Mouse (Mus musculus): ENCODE results near the gene Wdr74.

Gene Wdr74

GRCm38 (mm10) chr19:8741243-8741869 lies 5.7 kb downstream of the Wdr74 start, which contains the start of gene Stx5a:
Gene Stx5a (plus strand): TSS chr19:8741413.
- DNase-seq (ENCODE audit: extremely low read depth, low read depth), result peak; percentile 99

GRCm38 (mm10) chr19:8742176-8742575 lies 6.5 kb downstream of the Wdr74 start:
- no peak for DNase-seq (ENCODE audit: extremely low read depth, low read depth)

GRCm38 (mm10) chr19:8745382-8745781 lies 9.8 kb downstream of the Wdr74 start:
- DNase-seq (ENCODE audit: extremely low read depth, low read depth), result no peak

- DNase-seq (ENCODE audit: extremely low read depth, low read depth), result no peak
These were observed 11.7 kb downstream of the Wdr74 start for GRCm38 (mm10) chr19:8747368-8747767.

- DNase-seq (ENCODE audit: extremely low read depth, low read depth), result no peak
These were observed 20.0 kb downstream of the Wdr74 start for GRCm38 (mm10) chr19:8755652-8756051.

- peak; percentile 70 for DNase-seq (ENCODE audit: extremely low read depth, low read depth)
These were observed 21.2 kb downstream of the Wdr74 start, which contains the start of gene Nxf1 for GRCm38 (mm10) chr19:8756635-8757387. Gene Nxf1 (plus strand): TSS chr19:8757073.

GRCm38 (mm10) chr19:8757471-8757998 lies 21.9 kb downstream of the Wdr74 start:
- DNase-seq (ENCODE audit: extremely low read depth, low read depth), result no peak

GRCm38 (mm10) chr19:8758899-8759298 lies 23.3 kb downstream of the Wdr74 start:
- DNase-seq (ENCODE audit: extremely low read depth, low read depth), result peak; percentile 87

GRCm38 (mm10) chr19:8760757-8761156 lies 25.1 kb downstream of the Wdr74 start:
- no peak for DNase-seq (ENCODE audit: extremely low read depth, low read depth)

- DNase-seq (ENCODE audit: extremely low read depth, low read depth), result no peak
These were observed 27.6 kb downstream of the Wdr74 start for GRCm38 (mm10) chr19:8763276-8763675.

- DNase-seq (ENCODE audit: extremely low read depth, low read depth), result no peak
These were observed 29.9 kb downstream of the Wdr74 start for GRCm38 (mm10) chr19:8765562-8765961.

- DNase-seq (ENCODE audit: extremely low read depth, low read depth), result no peak
These were observed 35.1 kb downstream of the Wdr74 start, which contains the start of gene Tmem223 for GRCm38 (mm10) chr19:8770567-8771270. Gene Tmem223 (plus strand): TSS chr19:8770996.

- peak; percentile 84 for DNase-seq (ENCODE audit: extremely low read depth, low read depth)
These were observed 37.4 kb downstream of the Wdr74 start for GRCm38 (mm10) chr19:8772996-8773395.

- DNase-seq (ENCODE audit: extremely low read depth, low read depth), result no peak
These were observed 37.8 kb downstream of the Wdr74 start for GRCm38 (mm10) chr19:8773409-8773808.

- peak; percentile 81 for DNase-seq (ENCODE audit: extremely low read depth, low read depth)
These were observed 38.6 kb downstream of the Wdr74 start, which contains the start of gene Tmem179b for GRCm38 (mm10) chr19:8774086-8774835. Gene Tmem179b (minus strand): TSS chr19:8774467.

GRCm38 (mm10) chr19:8774951-8775421 lies 39.4 kb downstream of the Wdr74 start:
- no peak for DNase-seq (ENCODE audit: extremely low read depth, low read depth)

GRCm38 (mm10) chr19:8786008-8786781 lies 50.6 kb downstream of the Wdr74 start, which contains the start of gene Taf6l:
Gene Taf6l (minus strand): TSS chr19:8786417.
- peak; percentile 96 for DNase-seq (ENCODE audit: extremely low read depth, low read depth)

GRCm38 (mm10) chr19:8788521-8788920 lies 52.9 kb downstream of the Wdr74 start:
- DNase-seq (ENCODE audit: extremely low read depth, low read depth), result no peak

- no peak for DNase-seq (ENCODE audit: extremely low read depth, low read depth)
These were observed 53.5 kb downstream of the Wdr74 start for GRCm38 (mm10) chr19:8789171-8789570.

- DNase-seq (ENCODE audit: extremely low read depth, low read depth), result no peak
These were observed 54.5 kb downstream of the Wdr74 start for GRCm38 (mm10) chr19:8790171-8790570.

Data from MEL-GATA-1-ER (cell line).